Mouse (Mus musculus) thymus, adult 2 months (tissue): ENCODE data around the gene Bcl3. TPM values are rescaled to one million over a fixed set of nuclear protein-coding genes. Genes with fewer than 3 reads are reported as not detected.
A peak's percentile ranks its signal among the peaks of the same experiment; 100 is the strongest.

Experiments used
- DNase-seq: peaks from one replicate; pipeline ENCODE4 v3.0.0; 2021
- H3K27ac ChIP-seq: fragments of 200-500 bp; 2 replicates; pipeline ENCODE4 v1.5.1; 2012; ENCODE audit warnings: low read length, control low read depth; ENCODE audit not compliant: control insufficient read depth, insufficient read depth
- H3K27me3 ChIP-seq: fragments of 200-500 bp; 2 replicates; pipeline ENCODE4 v1.6.1; 2012; ENCODE audit warnings: mild to moderate bottlenecking, low read length, moderate library complexity, mixed read lengths; ENCODE audit not compliant: control insufficient read depth, insufficient read depth
- H3K36me3 ChIP-seq: fragments of 200-500 bp; 2 replicates; pipeline ENCODE4 v1.6.1; 2012; ENCODE audit warnings: mild to moderate bottlenecking, low read length, moderate library complexity; ENCODE audit not compliant: control insufficient read depth, insufficient read depth
- H3K4me1 ChIP-seq: fragments of 200-500 bp; replicated peaks from 2 replicates; pipeline ENCODE4 v1.6.1; 2012; ENCODE audit warnings: low read length; ENCODE audit not compliant: control insufficient read depth, insufficient read depth
- H3K4me3 ChIP-seq: fragments of 200-500 bp; 2 replicates; pipeline ENCODE4 v1.5.1; 2012; ENCODE audit warnings: mild to moderate bottlenecking, low read length, control low read depth, moderate library complexity; ENCODE audit not compliant: control insufficient read depth, insufficient read depth
- CTCF ChIP-seq: fragments of 200-500 bp; IDR thresholded peaks from 2 replicates; pipeline ENCODE4 v1.5.1; 2012; ENCODE audit warnings: mild to moderate bottlenecking, control low read depth, low read length, moderate library complexity, borderline replicate concordance; ENCODE audit not compliant: control insufficient read depth, poor library complexity, insufficient read depth; ENCODE audit errors: extremely low read depth
- POLR2A ChIP-seq: fragments of 200-500 bp; IDR thresholded peaks from 2 replicates; pipeline ENCODE4 v1.6.1; 2012; ENCODE audit warnings: mild to moderate bottlenecking, low read length, control low read depth, moderate library complexity; ENCODE audit not compliant: control insufficient read depth, poor library complexity, insufficient read depth; ENCODE audit errors: extremely low read depth
- WGBS: fragments of 180-500 bp; shearing (Covaris S2); methylation state at CpG from one replicate; pipeline ENCODE4 v1.1.7; 2018; 5-methylcytosine and 5-hydroxymethylcytosine counted together
- polyA plus RNA-seq: library from polyadenylated mRNA; depleted of rRNA; stranded (reverse); fragments of >200 nt; gene quantifications from 2 replicates; pipeline ENCODE4 v1.2.3, GENCODE M21; 2012

The Bcl3 gene
- polyA plus RNA-seq, 1 experiment, result 54.4 TPM

DNA sequence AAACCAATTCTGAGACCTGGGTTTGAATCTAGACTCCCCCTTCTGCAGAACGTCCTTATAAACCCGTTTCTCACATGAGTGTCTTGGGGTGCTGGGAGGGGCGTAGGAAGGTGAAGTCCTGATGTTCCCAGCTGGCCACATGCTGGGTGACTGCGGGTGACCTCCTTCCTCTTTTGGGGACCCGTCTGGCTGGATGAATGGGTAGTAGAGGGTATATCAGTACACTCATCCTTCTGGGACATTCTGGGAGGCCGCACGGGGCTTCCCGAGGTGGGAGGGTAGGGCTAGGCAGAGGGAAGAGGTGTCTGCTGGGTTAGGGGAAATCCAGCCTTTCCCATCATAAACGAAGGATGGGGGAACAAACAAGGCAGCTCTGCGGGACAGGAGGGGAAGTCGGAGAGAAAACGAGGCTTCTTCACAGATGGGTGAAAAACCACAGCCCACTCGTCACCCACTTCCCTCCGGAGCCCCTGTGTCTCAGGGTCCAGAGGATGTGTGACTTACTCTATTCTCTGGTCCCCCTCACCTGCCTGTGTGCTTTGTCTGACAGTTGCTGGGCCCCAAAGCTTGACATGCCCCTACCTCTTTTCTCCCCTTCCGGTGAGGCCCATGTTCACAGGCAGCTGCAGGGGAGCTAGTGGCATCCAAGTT lies 22.1 kb upstream of the Bcl3 start:
- DNase-seq, result peak; percentile 78
- Histone ChIP-seq H3K27me3 (no peaks in the 10 kb centered on the region), H3K4me3 (0 out of 2 replicates have a peak overlapping the region, but pooled peaks have one; percentile 4), H3K36me3 (no peaks in the 10 kb centered on the region), H3K27ac (peak overlapping the region; percentile 95), H3K4me1 (peaks cover 60% of the 10 kb centered on the region)
- TF ChIP-seq CTCF (no peak), POLR2A (no peak; the same call in 1 of the 2 replicates)
- 5% methylated on average over 15 of the region's 15 CpGs for WGBS

DNA sequence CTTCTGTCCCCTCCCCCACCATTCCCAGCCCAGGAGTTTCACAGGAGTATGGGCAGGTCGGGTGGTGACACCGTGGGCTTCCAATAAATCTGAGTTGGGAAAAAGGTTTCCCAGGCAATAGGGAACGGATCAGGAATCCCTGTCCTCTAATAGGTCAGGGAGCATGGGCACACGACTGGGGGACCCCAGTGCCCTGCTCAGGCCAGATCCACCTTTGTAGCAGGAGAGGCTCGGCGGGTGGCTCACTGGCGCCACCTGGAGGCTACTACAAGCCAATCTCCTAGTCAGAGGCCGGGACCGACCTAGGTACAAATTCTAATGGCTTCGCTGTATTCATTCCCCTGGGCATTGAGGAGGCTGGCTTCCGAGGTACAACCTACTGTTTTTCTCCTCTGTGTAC lies 21.0 kb upstream of the Bcl3 start:
- Histone ChIP-seq H3K4me3 (no peak overlapping the region), H3K36me3 (no peaks in the 10 kb centered on the region), H3K27ac (peak overlapping the region; percentile 95), H3K4me1 (peaks cover 60% of the 10 kb centered on the region), H3K27me3 (no peaks in the 10 kb centered on the region)
- TF ChIP-seq CTCF (peak; percentile 88; the same call in 1 of the 2 replicates), POLR2A (no peak)
- DNase-seq, result peak; percentile 72
- 14% methylated on average over 11 of the region's 11 CpGs for WGBS

DNA sequence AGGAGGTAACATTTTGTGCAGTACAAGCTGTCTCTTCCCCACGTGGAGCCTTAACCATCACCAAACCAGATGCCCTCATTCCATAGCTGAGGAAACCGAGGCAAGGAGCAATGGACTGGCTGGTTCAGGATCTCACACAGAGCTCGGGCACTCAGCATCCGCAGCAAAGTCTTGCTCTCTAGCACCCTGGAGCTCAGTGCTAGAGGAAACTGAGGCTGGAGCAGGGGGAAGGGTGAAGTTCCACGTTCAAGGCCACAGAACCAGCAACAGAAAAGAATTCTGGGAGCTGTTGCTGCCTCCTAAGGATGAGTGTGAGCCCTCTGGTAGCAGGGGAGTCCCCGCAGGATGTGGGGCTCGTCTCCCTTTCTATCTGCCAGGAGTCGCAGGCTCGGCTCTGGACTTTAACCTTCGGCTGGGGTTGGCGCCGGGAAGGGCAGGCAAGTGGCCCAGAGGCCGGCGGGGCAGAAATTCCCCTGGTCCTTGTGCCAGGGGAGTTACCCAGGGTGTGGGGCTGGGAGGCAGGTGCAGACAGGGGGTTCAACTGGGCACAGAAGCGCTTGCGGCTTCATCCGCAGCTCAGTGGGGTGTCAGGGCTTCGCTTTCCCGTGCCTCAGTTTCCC lies 20.4 kb upstream of the Bcl3 start:
- WGBS, result 78% methylated on average over 19 of the region's 19 CpGs
- no peak overlapping the region for H3K4me3 ChIP-seq
- H3K27me3 ChIP-seq, result no peaks in the 10 kb centered on the region
- no peak for DNase-seq
- H3K27ac ChIP-seq, result no peak overlapping the region
- no peaks in the 10 kb centered on the region for H3K36me3 ChIP-seq
- TF ChIP-seq POLR2A, result no peak
- TF ChIP-seq CTCF, result no peak
- peaks cover 60% of the 10 kb centered on the region for H3K4me1 ChIP-seq

DNA sequence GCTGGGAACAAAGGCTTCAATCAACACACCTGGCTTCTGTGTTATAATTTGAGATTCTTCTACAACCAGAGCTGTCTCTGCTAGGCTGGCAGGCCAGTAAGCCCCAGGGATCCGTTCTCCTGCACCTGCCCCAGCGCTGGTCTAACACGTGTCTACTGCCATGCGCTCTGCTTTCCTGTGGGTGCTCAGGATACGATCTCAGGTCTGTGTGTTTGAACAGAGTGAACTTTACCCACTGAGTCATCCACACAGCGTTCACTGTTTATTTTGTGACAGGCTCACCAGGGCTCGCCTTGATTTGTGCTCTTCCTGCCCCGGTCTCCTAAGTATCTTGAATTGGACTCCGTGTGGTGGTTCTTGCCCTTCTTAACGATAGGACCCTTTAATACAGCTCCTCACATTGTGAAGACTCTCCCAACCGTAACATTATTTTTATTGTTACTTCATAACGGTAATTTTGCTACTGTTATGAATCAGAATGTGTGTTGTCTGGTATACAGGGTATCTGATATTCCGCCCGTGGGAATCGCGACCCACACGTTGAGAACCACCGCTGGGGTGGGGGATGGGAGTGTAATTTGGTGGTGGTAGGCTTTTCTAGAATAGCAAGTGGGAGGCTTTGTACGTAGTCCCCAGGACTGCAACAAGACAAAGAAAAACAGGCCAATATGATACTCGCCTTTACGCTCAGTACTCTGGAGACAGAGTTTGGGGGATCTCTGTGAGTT lies 19.3 kb upstream of the Bcl3 start:
- Histone ChIP-seq H3K4me3 (no peak overlapping the region), H3K4me1 (peaks cover 52% of the 10 kb centered on the region), H3K27me3 (no peaks in the 10 kb centered on the region), H3K36me3 (no peaks in the 10 kb centered on the region), H3K27ac (peak overlapping the region; percentile 45; the same call in 1 of the 2 replicates)
- DNase-seq, result peak; percentile 65
- WGBS, result 56% methylated on average over 21 of the region's 21 CpGs
- no peak for TF ChIP-seq POLR2A
- TF ChIP-seq CTCF, result no peak

DNA sequence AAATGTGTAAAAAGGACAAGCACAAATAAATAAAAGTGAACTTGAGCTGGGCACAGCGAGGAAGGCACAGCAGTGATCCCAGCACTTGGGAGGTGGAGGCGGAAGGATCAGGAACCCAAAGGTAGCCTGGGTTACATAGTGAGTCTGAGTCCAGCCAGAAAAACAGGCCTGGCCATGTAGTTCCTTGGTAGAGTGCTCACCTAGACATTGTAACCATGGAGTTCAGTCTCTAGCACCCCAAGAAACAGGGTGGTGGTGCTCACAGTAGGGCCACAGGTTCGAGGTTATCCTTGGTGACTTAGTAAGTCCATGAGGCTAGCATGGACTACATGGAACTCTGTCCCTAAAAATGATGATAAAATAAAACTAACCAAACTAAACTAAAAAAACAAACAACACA lies 18.4 kb upstream of the Bcl3 start:
- peaks cover 49% of the 10 kb centered on the region for H3K4me1 ChIP-seq

DNA sequence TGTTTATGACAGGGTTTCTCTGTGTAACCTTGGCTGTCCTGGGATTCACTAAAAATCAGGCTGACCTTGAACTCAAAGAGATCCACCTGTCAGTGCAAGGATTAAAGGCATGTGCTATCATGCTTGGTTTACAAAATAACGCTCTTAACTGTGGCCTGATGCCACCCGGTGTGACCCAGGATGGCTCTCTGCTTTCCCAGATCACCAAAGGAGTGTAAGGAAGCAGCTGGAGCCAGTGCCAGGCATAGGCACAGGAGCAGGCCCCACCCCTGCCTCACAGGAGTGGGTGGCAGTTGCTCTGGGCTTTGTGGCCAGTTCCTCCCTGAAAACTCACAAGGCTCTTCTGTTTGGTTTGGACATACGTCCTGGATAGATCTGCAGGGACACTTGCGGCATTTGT lies 17.8 kb upstream of the Bcl3 start:
- no peak overlapping the region for H3K4me3 ChIP-seq
- no peak for DNase-seq
- no peaks in the 10 kb centered on the region for H3K36me3 ChIP-seq
- H3K27ac ChIP-seq, result no peak overlapping the region; the same call in 1 of the 2 replicates
- H3K4me1 ChIP-seq, result peaks cover 43% of the 10 kb centered on the region
- TF ChIP-seq CTCF, result no peak
- H3K27me3 ChIP-seq, result no peaks in the 10 kb centered on the region
- WGBS, result 93% methylated on average over 4 of the region's 4 CpGs

More for the DNA sequence above, 18.4 kb upstream of the Bcl3 start:
- H3K27ac ChIP-seq, result no peak overlapping the region; the same call in 1 of the 2 replicates
- H3K4me3 ChIP-seq, result no peak overlapping the region
- H3K27me3 ChIP-seq, result no peaks in the 10 kb centered on the region
- WGBS, result 97% methylated on average over 3 of the region's 3 CpGs
- TF ChIP-seq POLR2A (no peak), CTCF (no peak)
- H3K36me3 ChIP-seq, result no peaks in the 10 kb centered on the region
- no peak for DNase-seq
